Mouse (Mus musculus): ENCODE data around the gene Bsg. TPM values are rescaled to one million over a fixed set of nuclear protein-coding genes. Genes with fewer than 3 reads are reported as not detected.

Bsg gene
- polyA plus RNA-seq, 1 experiment = 1,268 TPM

DNA sequence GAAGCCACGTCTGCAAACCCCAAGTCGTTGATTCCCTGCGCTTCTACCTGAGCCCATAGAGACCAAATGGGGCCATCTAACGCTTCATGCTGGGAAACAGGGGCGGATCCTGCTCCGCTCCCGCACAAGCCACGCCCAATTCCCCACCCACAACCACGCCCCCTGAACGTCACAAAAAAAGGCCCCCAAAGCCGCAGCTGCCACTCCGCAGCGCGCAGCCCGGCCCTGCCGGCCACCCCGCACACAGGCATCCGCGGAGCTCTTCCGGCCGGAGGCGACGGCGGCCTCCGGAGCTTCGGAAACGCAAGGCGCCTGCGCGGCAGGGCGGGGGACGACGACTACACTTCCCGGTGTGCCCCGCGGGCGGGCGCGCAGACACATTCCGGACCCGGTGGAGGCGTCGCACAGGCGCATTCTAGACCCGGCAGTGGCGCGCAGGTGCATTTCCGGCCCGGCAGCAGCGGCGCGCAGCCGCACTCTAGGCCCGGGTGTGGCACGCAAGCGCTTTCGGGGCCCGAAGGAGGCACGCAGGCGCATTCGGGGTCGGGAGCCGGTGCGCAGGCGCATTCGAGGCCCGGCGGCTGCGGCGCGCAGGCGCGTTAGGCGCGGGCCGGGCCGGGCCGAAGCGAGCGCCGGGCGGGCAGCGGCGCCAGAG, 22.6 kb upstream of the Bsg start, which contains the start of gene Cdc34:
Cdc34 (plus strand) TSS at position 605 of the 655 bp plus-strand sequence.
- Histone ChIP-seq H3K36me3 (ENCODE audit: control insufficient read depth, insufficient read depth) (peaks cover 19% of the 10 kb centered on the region), H3K79me2 (ENCODE audit: control insufficient read depth, insufficient read depth) (peaks cover 42% of the 10 kb centered on the region), H3ac (ENCODE audit: control insufficient read depth, insufficient read length) (peak within 1 kb of the TSS; percentile 15), H3K27me3 (ENCODE audit: control insufficient read depth, insufficient read depth, insufficient read length) (no peaks in the 10 kb centered on the region), H3K4me3 (peak within 1 kb of the TSS; percentile 98), H3K4me2 (ENCODE audit: low read depth) (peak within 1 kb of the TSS; percentile 100)
- peak; percentile 86 for TF ChIP-seq POLR2A (IDR thresholded peaks at IDR 0.05; ENCODE audit: insufficient read length, low read depth)
- peak in 2 of 3 experiments; percentile 47 to 78 for TF ChIP-seq MYOG (IDR thresholded peaks at IDR 0.05; ENCODE audit: control insufficient read depth in 1 of 3, insufficient read depth in 1 of 3, insufficient read length in 2 of 3, low read depth in 2 of 3)
- TF ChIP-seq USF1 (IDR thresholded peaks at IDR 0.05; ENCODE audit: low read depth) = no peak
- TF ChIP-seq MAX (IDR thresholded peaks at IDR 0.05; ENCODE audit: low read depth) = no peak
- TF ChIP-seq MYOD1 (IDR thresholded peaks at IDR 0.05; ENCODE audit: control insufficient read depth in 1 of 3, insufficient read length in 2 of 3, low read depth in 2 of 3) = peak in 2 of 3 experiments; percentile 36 to 73
- TF ChIP-seq TCF3 (IDR thresholded peaks at IDR 0.05; ENCODE audit: insufficient read length, low read depth) = no peak
- no peak for TF ChIP-seq SRF (IDR thresholded peaks at IDR 0.05; ENCODE audit: control insufficient read depth, insufficient read length, low read depth)
- no peak for TF ChIP-seq TCF12 (IDR thresholded peaks at IDR 0.05; ENCODE audit: insufficient read depth, poor library complexity, severe bottlenecking)
- no peak for TF ChIP-seq CEBPB (IDR thresholded peaks at IDR 0.05; ENCODE audit: insufficient read depth, poor library complexity, severe bottlenecking)
- peak; percentile 74 for TF ChIP-seq POLR2AphosphoS2 (IDR thresholded peaks at IDR 0.05; ENCODE audit: insufficient read length, low read depth)
- TF ChIP-seq E2F4 (IDR thresholded peaks at IDR 0.05; ENCODE audit: insufficient read depth) = no peak
- TF ChIP-seq REST (IDR thresholded peaks at IDR 0.05; ENCODE audit: insufficient read depth, insufficient read length) = no peak

- TF ChIP-seq MYOG (IDR thresholded peaks at IDR 0.05; ENCODE audit: control insufficient read depth in 1 of 3, insufficient read depth in 1 of 3, insufficient read length in 2 of 3, low read depth in 2 of 3) = no peak
- no peak for TF ChIP-seq POLR2A (IDR thresholded peaks at IDR 0.05; ENCODE audit: insufficient read length, low read depth)
- no peak for TF ChIP-seq POLR2AphosphoS2 (IDR thresholded peaks at IDR 0.05; ENCODE audit: insufficient read length, low read depth)
- no peak for TF ChIP-seq SRF (IDR thresholded peaks at IDR 0.05; ENCODE audit: control insufficient read depth, insufficient read length, low read depth)
- no peak for TF ChIP-seq USF1 (IDR thresholded peaks at IDR 0.05; ENCODE audit: low read depth)
- no peak for TF ChIP-seq MYOD1 (IDR thresholded peaks at IDR 0.05; ENCODE audit: control insufficient read depth in 1 of 3, insufficient read length in 2 of 3, low read depth in 2 of 3)
- no peak for TF ChIP-seq E2F4 (IDR thresholded peaks at IDR 0.05; ENCODE audit: insufficient read depth)
- no peak for TF ChIP-seq REST (IDR thresholded peaks at IDR 0.05; ENCODE audit: insufficient read depth, insufficient read length)
- no peak for TF ChIP-seq TCF3 (IDR thresholded peaks at IDR 0.05; ENCODE audit: insufficient read length, low read depth)
- no peak for TF ChIP-seq CEBPB (IDR thresholded peaks at IDR 0.05; ENCODE audit: insufficient read depth, poor library complexity, severe bottlenecking)
- TF ChIP-seq MAX (IDR thresholded peaks at IDR 0.05; ENCODE audit: low read depth) = no peak
- no peak for TF ChIP-seq TCF12 (IDR thresholded peaks at IDR 0.05; ENCODE audit: insufficient read depth, poor library complexity, severe bottlenecking)
- H3K79me2 ChIP-seq (ENCODE audit: control insufficient read depth, insufficient read depth) = peaks cover 42% of the 10 kb centered on the region
Observed at GRCm38 (mm10) chr10:79682551-79682915, 21.8 kb upstream of the Bsg start.

GRCm38 (mm10) chr10:79682916-79683582, 21.2 kb upstream of the Bsg start:
- peaks cover 26% of the 10 kb centered on the region for H3K36me3 ChIP-seq (ENCODE audit: control insufficient read depth, insufficient read depth)
- TF ChIP-seq SRF (IDR thresholded peaks at IDR 0.05; ENCODE audit: control insufficient read depth, insufficient read length, low read depth) = no peak
- TF ChIP-seq USF1 (IDR thresholded peaks at IDR 0.05; ENCODE audit: low read depth) = no peak
- no peak for TF ChIP-seq CEBPB (IDR thresholded peaks at IDR 0.05; ENCODE audit: insufficient read depth, poor library complexity, severe bottlenecking)
- TF ChIP-seq POLR2AphosphoS2 (IDR thresholded peaks at IDR 0.05; ENCODE audit: insufficient read length, low read depth) = peak; percentile 27
- peak; percentile 68 for TF ChIP-seq TCF12 (IDR thresholded peaks at IDR 0.05; ENCODE audit: insufficient read depth, poor library complexity, severe bottlenecking)
- peak in 2 of 3 experiments; percentile 68 to 74 for TF ChIP-seq MYOG (IDR thresholded peaks at IDR 0.05; ENCODE audit: control insufficient read depth in 1 of 3, insufficient read depth in 1 of 3, insufficient read length in 2 of 3, low read depth in 2 of 3)
- TF ChIP-seq POLR2A (IDR thresholded peaks at IDR 0.05; ENCODE audit: insufficient read length, low read depth) = peak; percentile 23
- no peak for TF ChIP-seq TCF3 (IDR thresholded peaks at IDR 0.05; ENCODE audit: insufficient read length, low read depth)
- TF ChIP-seq E2F4 (IDR thresholded peaks at IDR 0.05; ENCODE audit: insufficient read depth) = no peak
- no peak for TF ChIP-seq REST (IDR thresholded peaks at IDR 0.05; ENCODE audit: insufficient read depth, insufficient read length)
- no peak for TF ChIP-seq MAX (IDR thresholded peaks at IDR 0.05; ENCODE audit: low read depth)
- TF ChIP-seq MYOD1 (IDR thresholded peaks at IDR 0.05; ENCODE audit: control insufficient read depth in 1 of 3, insufficient read length in 2 of 3, low read depth in 2 of 3) = peak; percentile 59 to 77 (median 71)

More at GRCm38 (mm10) chr10:79682551-79682915, 21.8 kb upstream of the Bsg start:
- Histone ChIP-seq H3K36me3 (ENCODE audit: control insufficient read depth, insufficient read depth) (peaks cover 26% of the 10 kb centered on the region), H3K4me3 (peak overlapping the region; percentile 98), H3ac (ENCODE audit: control insufficient read depth, insufficient read length) (peak overlapping the region; percentile 15), H3K4me2 (ENCODE audit: low read depth) (peak overlapping the region; percentile 100), H3K27me3 (ENCODE audit: control insufficient read depth, insufficient read depth, insufficient read length) (no peaks in the 10 kb centered on the region)

More at GRCm38 (mm10) chr10:79682916-79683582, 21.2 kb upstream of the Bsg start:
- Histone ChIP-seq H3K79me2 (ENCODE audit: control insufficient read depth, insufficient read depth) (peaks cover 42% of the 10 kb centered on the region), H3K4me3 (peak overlapping the region; percentile 98), H3K27me3 (ENCODE audit: control insufficient read depth, insufficient read depth, insufficient read length) (no peaks in the 10 kb centered on the region), H3ac (ENCODE audit: control insufficient read depth, insufficient read length) (peak overlapping the region; percentile 15), H3K4me2 (ENCODE audit: low read depth) (peak overlapping the region; percentile 100)
